Mouse (Mus musculus) forebrain, embryonic 15.5 days (tissue): Measurements from ENCODE around the gene Atxn7. TPM values are rescaled to one million over a fixed set of nuclear protein-coding genes. Genes with fewer than 3 reads are reported as not detected.
A peak's percentile ranks its signal among the peaks of the same experiment; 100 is the strongest.

Experiments
- ATAC-seq: fragments of 200-750 bp; cut with Nextera tagmentation; replicated peaks from 2 replicates; pipeline ENCODE4 v1.8.0; 2017; ENCODE audit warnings: mild to moderate bottlenecking, moderate TSS enrichment, moderate library complexity
- H3K27ac ChIP-seq: fragments of 300-500 bp; sonication (generic); replicated peaks from 2 replicates; pipeline ENCODE4 v1.5.1; 2015; ENCODE audit warnings: mild to moderate bottlenecking, inconsistent platforms
- H3K27me3 ChIP-seq: fragments of 300-500 bp; sonication (generic); 2 replicates; pipeline ENCODE4 v1.6.1; 2015; ENCODE audit warnings: inconsistent platforms
- H3K36me3 ChIP-seq: fragments of 300-500 bp; sonication (generic); 2 replicates; pipeline ENCODE4 v1.6.1; 2015; ENCODE audit warnings: mild to moderate bottlenecking, inconsistent platforms
- H3K4me1 ChIP-seq: fragments of 300-500 bp; sonication (generic); 2 replicates; pipeline ENCODE4 v1.6.1; 2015; ENCODE audit warnings: inconsistent platforms
- H3K4me2 ChIP-seq: fragments of 300-500 bp; sonication (generic); replicated peaks from 2 replicates; pipeline ENCODE4 v1.6.1; 2015; ENCODE audit warnings: mild to moderate bottlenecking, inconsistent platforms
- H3K4me3 ChIP-seq: fragments of 300-500 bp; sonication (generic); 2 replicates; pipeline ENCODE4 v1.5.1; 2015; ENCODE audit warnings: mild to moderate bottlenecking, inconsistent platforms
- H3K9ac ChIP-seq: fragments of 300-500 bp; sonication (generic); replicated peaks from 2 replicates; pipeline ENCODE4 v1.6.1; 2015; ENCODE audit warnings: mild to moderate bottlenecking, inconsistent platforms
- H3K9me3 ChIP-seq: fragments of 300-500 bp; sonication (generic); 2 replicates; pipeline ENCODE4 v1.6.1; 2016; ENCODE audit warnings: inconsistent platforms
- whole genome bisulfite sequencing: fragments of 180-500 bp; shearing (Covaris S2); methylation state at CpG from one replicate; pipeline ENCODE4 v1.1.7; 2015; ENCODE audit warnings: mixed read lengths; 5-methylcytosine and 5-hydroxymethylcytosine counted together
- polyA plus RNA-seq: library from polyadenylated mRNA; unstranded; fragments of >200 nt; fragmentation: Nextera tagmentation; extraction: Ambion mirVana; gene quantifications from 2 replicates; pipeline ENCODE4 v1.2.1, GENCODE M21; 2015

The Atxn7 gene
- polyA plus RNA-seq, 1 experiment from 2014 or later = 4.0 TPM

GRCm38 (mm10) chr14:14104213-14104929, 143.1 kb downstream of the Atxn7 start:
- Histone ChIP-seq H3K9ac (no peak overlapping the region), H3K36me3 (peaks cover 15% of the 10 kb centered on the region), H3K27me3 (no peaks in the 10 kb centered on the region), H3K4me1 (peaks cover 3% of the 10 kb centered on the region; the same call in 1 of the 2 replicates), H3K27ac (peak overlapping the region; percentile 34; the same call in 1 of the 2 replicates), H3K4me2 (no peak overlapping the region), H3K9me3 (no peaks in the 10 kb centered on the region), H3K4me3 (no peak overlapping the region)
- peak; percentile 75 for ATAC-seq
- 52% methylated on average over 13 of the region's 13 CpGs for WGBS

GRCm38 (mm10) chr14:14104930-14105318, 143.7 kb downstream of the Atxn7 start:
- 45% methylated on average over 2 of the region's 2 CpGs for WGBS

GRCm38 (mm10) chr14:14110710-14111109, 149.5 kb downstream of the Atxn7 start:
- Histone ChIP-seq H3K9me3 (no peaks in the 10 kb centered on the region), H3K4me3 (no peak overlapping the region), H3K27me3 (no peaks in the 10 kb centered on the region), H3K4me2 (no peak overlapping the region), H3K9ac (no peak overlapping the region), H3K36me3 (peaks cover 62% of the 10 kb centered on the region), H3K4me1 (no peaks in the 10 kb centered on the region), H3K27ac (no peak overlapping the region)
- no peak for ATAC-seq
- WGBS = 76% methylated on average over 4 of the region's 4 CpGs

More at GRCm38 (mm10) chr14:14104930-14105318, 143.7 kb downstream of the Atxn7 start:
- H3K4me1 ChIP-seq = peaks cover 3% of the 10 kb centered on the region; the same call in 1 of the 2 replicates
- no peak for ATAC-seq
- peaks cover 20% of the 10 kb centered on the region for H3K36me3 ChIP-seq
- H3K27me3 ChIP-seq = no peaks in the 10 kb centered on the region
- H3K9me3 ChIP-seq = no peaks in the 10 kb centered on the region
- no peak overlapping the region for H3K9ac ChIP-seq
- no peak overlapping the region for H3K4me2 ChIP-seq
- no peak overlapping the region for H3K27ac ChIP-seq
- no peak overlapping the region for H3K4me3 ChIP-seq

GRCm38 (mm10) chr14:14120230-14121096, 159.2 kb downstream of the Atxn7 start, which contains the start of gene Psmd6:
TSS of gene Psmd6 (minus strand) at chr14:14120984.
- H3K36me3 ChIP-seq = peaks cover 30% of the 10 kb centered on the region
- peak; percentile 98 for ATAC-seq
- H3K4me2 ChIP-seq = peak within 1 kb of the TSS; percentile 95
- peaks cover 22% of the 10 kb centered on the region for H3K4me1 ChIP-seq
- H3K9ac ChIP-seq = peak within 1 kb of the TSS; percentile 85
- H3K27ac ChIP-seq = peak within 1 kb of the TSS; percentile 82
- H3K4me3 ChIP-seq = peak within 1 kb of the TSS; percentile 76
- H3K9me3 ChIP-seq = no peaks in the 10 kb centered on the region
- 1% methylated on average over 68 of the region's 68 CpGs for WGBS
- H3K27me3 ChIP-seq = no peaks in the 10 kb centered on the region

Other genes with a start within 250 kb of the Atxn7 start
- not detected in 2 replicates for gene Gm281, start 47.0 kb upstream of the Atxn7 start, polyA plus RNA-seq
- 168 and 169 TPM in 2 replicates for gene Thoc7, start 412 bp downstream of the Atxn7 start, polyA plus RNA-seq
- 280 and 283 TPM in 2 replicates for gene Psmd6, start 159.5 kb downstream of the Atxn7 start, polyA plus RNA-seq
- not detected in 2 replicates for gene Olfr720, start 225.4 kb downstream of the Atxn7 start, polyA plus RNA-seq